Mouse (Mus musculus) liver, embryonic 15.5 days (tissue): ENCODE measurements around the gene Atf5. TPM values are rescaled to one million over a fixed set of nuclear protein-coding genes. Genes with fewer than 3 reads are reported as not detected.

Experiments
- microRNA counts: library from miRNA; unstranded; fragments of <30 nt; microRNA quantifications from one replicate; lab custom pipeline; 2016
- microRNA-seq: library from miRNA; unstranded; fragments of <30 nt; microRNA quantifications from one replicate; pipeline ENCODE4, GENCODE M21; 2016
- polyA plus RNA-seq: library from polyadenylated mRNA; unstranded; fragments of >200 nt; fragmentation: Nextera tagmentation; extraction: Ambion mirVana; gene quantifications from 2 replicates; pipeline ENCODE4 v1.2.1, GENCODE M21; 2015

The Atf5 gene
- polyA plus RNA-seq, 1 experiment from 2014 or later = 7.5 TPM

MicroRNAs encoded within 50 kb of the gene (microRNA counts, 519-probe panel; counts per million panel counts)
- microRNA mmu-miR-707 (lab: Ali Mortazavi, UCI) = not detected

Small RNA genes lying within 50 kb of the gene (microRNA-seq; reads per million reads assigned to microRNA genes)
- gene Mir707 = not detected

Other genes starting within 250 kb of the Atf5 start
- 13.8 and 14.2 TPM in 2 replicates for gene Napsa, start 244.3 kb downstream of the Atf5 start, polyA plus RNA-seq
- gene Kcnc3, start 226.0 kb downstream of the Atf5 start, polyA plus RNA-seq = 0.05 TPM in 2 replicates
- 0.18 and 0.41 TPM in 2 replicates for gene Myh14, start 145.8 kb downstream of the Atf5 start, polyA plus RNA-seq
- gene Izumo2, start 107.9 kb downstream of the Atf5 start, polyA plus RNA-seq = not detected in 2 replicates
- 28.1 and 30.0 TPM in 2 replicates for gene Vrk3, start 68.2 kb downstream of the Atf5 start, polyA plus RNA-seq
- gene Zfp473, start 65.6 kb downstream of the Atf5 start, polyA plus RNA-seq = 0.94 and 1.0 TPM in 2 replicates
- gene Nup62, start 570 bp downstream of the Atf5 start, polyA plus RNA-seq = 48.8 and 51.2 TPM in 2 replicates
- gene Il4i1, start 271 bp downstream of the Atf5 start, polyA plus RNA-seq = 0.35 and 0.46 TPM in 2 replicates
- gene Akt1s1, start 32.3 kb upstream of the Atf5 start, polyA plus RNA-seq = 27.7 and 32.3 TPM in 2 replicates
- 26.1 and 29.4 TPM in 2 replicates for gene Tbc1d17, start 32.4 kb upstream of the Atf5 start, polyA plus RNA-seq
- 23.8 and 28.9 TPM in 2 replicates for gene Pnkp, start 40.5 kb upstream of the Atf5 start, polyA plus RNA-seq
- gene Ptov1, start 53.1 kb upstream of the Atf5 start, polyA plus RNA-seq = 54.1 and 59.1 TPM in 2 replicates
- gene Med25, start 76.1 kb upstream of the Atf5 start, polyA plus RNA-seq = 46.8 and 56.2 TPM in 2 replicates
- gene Fuz, start 79.4 kb upstream of the Atf5 start, polyA plus RNA-seq = 6.7 and 6.9 TPM in 2 replicates
- 69.1 and 70.9 TPM in 2 replicates for gene Ap2a1, start 112.8 kb upstream of the Atf5 start, polyA plus RNA-seq
- gene Tsks, start 126.5 kb upstream of the Atf5 start, polyA plus RNA-seq = 0.08 TPM in 1 of 2 replicates, not detected in the other
- gene Cpt1c, start 158.2 kb upstream of the Atf5 start, polyA plus RNA-seq = 1.5 and 1.6 TPM in 2 replicates
- gene Prmt1, start 169.9 kb upstream of the Atf5 start, polyA plus RNA-seq = 111 and 114 TPM in 2 replicates
- 39.4 and 47.2 TPM in 2 replicates for gene Irf3, start 181.0 kb upstream of the Atf5 start, polyA plus RNA-seq
- gene Bcl2l12, start 182.1 kb upstream of the Atf5 start, polyA plus RNA-seq = 12.3 and 13.7 TPM in 2 replicates
- gene Scaf1, start 199.7 kb upstream of the Atf5 start, polyA plus RNA-seq = 10.4 and 11.9 TPM in 2 replicates
- 20.8 and 23.6 TPM in 2 replicates for gene Rras, start 201.3 kb upstream of the Atf5 start, polyA plus RNA-seq
- gene Prr12, start 236.2 kb upstream of the Atf5 start, polyA plus RNA-seq = 2.1 and 2.3 TPM in 2 replicates
- gene Nosip, start 245.8 kb upstream of the Atf5 start, polyA plus RNA-seq = 25.9 and 27.4 TPM in 2 replicates
- 8.5 and 9.0 TPM in 2 replicates for gene Prrg2, start 246.0 kb upstream of the Atf5 start, polyA plus RNA-seq